Mouse (Mus musculus) bone marrow macrophage, adult 2 months (primary cell): ENCODE results near the gene Rit1.

Source experiments
- CTCF ChIP-seq: IDR thresholded peaks from 2 replicates; pipeline ENCODE4 v1.5.1; 2012; ENCODE audit warnings: low read depth, mild to moderate bottlenecking, low read length, moderate library complexity
- POLR2A ChIP-seq: IDR thresholded peaks from 2 replicates; pipeline ENCODE4 v1.6.1; 2012; ENCODE audit warnings: mild to moderate bottlenecking, low read depth, low read length, borderline replicate concordance

GRCm38 (mm10) chr3:88717198-88717798, 660 bp downstream of the Rit1 start:
- TF ChIP-seq CTCF (no peak), POLR2A (no peak)
